Mouse (Mus musculus): Measurements from ENCODE around the gene Sdhaf1.

Sdhaf1 gene

GRCm38 (mm10) chr7:30325364-30325763 lies 1.7 kb upstream of the Sdhaf1 start:
- peak; percentile 27 for DNase-seq (ENCODE audit: low spot score)

- no peak for DNase-seq (ENCODE audit: low spot score)
Measured at GRCm38 (mm10) chr7:30324300-30324944, 727 bp upstream of the Sdhaf1 start.

DNA sequence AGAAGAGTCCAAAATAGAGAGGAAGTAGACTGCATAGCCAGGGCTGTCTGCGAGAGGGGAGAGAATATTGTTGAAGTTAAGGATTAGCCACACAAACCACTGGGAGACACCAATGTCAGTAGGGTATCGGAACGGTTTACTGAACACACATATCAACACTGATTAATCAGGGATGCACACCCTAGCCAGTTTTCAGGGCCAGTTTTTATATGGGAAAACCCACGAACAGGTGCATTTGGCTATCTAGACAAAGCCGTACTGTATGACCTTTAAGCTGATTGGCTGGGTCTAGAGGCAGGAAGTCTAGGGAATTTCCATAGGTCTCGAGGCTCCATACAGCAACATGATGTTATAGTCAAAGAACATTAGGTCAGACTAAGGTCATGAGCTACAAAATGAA lies 830 bp downstream of the Sdhaf1 start:
- DNase-seq (ENCODE audit: low spot score), result no peak

- DNase-seq (ENCODE audit: low spot score), result peak; percentile 99
Measured at GRCm38 (mm10) chr7:30322285-30322667, 1.4 kb downstream of the Sdhaf1 start.

- peak; percentile 82 for DNase-seq (ENCODE audit: low spot score)
Measured at GRCm38 (mm10) chr7:30321539-30322284, 2.0 kb downstream of the Sdhaf1 start, which contains the start of gene E130208F15Rik. Gene E130208F15Rik (plus strand): TSS chr7:30321740.

DNA sequence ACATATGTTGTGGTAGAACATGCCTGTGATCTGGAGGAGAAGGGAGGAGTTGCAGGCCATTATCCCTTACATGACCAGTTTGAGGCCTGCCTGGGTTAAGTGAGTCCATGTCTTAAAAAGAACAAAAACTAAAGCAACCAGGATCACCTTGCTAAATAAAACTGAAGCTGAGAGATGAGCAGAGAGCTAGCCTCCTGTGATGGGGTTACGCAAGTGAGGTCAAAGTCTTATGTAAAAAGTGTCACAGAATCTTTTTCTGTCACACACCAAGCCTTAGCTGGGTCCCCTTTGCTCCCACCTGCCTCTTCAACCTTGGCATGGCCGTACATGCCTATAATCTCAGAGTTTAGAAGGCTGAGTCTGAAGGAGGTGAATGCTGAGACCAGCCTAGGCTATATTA lies 2.7 kb downstream of the Sdhaf1 start:
- no peak for DNase-seq (ENCODE audit: low spot score)

DNA sequence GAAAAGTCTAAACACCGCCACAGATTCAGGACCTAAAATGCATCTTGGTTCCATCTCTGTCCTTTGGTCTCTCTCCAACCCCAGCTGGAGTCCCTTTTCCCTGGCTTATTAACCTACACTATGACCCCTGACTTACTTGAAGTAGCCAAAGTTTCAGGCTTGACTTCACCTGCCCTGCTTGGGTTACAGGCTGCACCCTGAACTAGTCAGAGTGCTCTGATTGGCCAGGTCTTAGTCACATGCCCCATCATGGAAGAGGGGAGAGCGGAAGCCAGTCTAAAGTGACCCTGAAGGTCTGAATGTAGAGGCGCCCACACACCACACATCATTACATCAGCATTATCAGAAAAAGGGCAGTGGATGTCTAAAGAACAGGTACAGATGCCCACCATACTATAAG lies 5.6 kb downstream of the Sdhaf1 start:
- no peak for DNase-seq (ENCODE audit: low spot score)

DNA sequence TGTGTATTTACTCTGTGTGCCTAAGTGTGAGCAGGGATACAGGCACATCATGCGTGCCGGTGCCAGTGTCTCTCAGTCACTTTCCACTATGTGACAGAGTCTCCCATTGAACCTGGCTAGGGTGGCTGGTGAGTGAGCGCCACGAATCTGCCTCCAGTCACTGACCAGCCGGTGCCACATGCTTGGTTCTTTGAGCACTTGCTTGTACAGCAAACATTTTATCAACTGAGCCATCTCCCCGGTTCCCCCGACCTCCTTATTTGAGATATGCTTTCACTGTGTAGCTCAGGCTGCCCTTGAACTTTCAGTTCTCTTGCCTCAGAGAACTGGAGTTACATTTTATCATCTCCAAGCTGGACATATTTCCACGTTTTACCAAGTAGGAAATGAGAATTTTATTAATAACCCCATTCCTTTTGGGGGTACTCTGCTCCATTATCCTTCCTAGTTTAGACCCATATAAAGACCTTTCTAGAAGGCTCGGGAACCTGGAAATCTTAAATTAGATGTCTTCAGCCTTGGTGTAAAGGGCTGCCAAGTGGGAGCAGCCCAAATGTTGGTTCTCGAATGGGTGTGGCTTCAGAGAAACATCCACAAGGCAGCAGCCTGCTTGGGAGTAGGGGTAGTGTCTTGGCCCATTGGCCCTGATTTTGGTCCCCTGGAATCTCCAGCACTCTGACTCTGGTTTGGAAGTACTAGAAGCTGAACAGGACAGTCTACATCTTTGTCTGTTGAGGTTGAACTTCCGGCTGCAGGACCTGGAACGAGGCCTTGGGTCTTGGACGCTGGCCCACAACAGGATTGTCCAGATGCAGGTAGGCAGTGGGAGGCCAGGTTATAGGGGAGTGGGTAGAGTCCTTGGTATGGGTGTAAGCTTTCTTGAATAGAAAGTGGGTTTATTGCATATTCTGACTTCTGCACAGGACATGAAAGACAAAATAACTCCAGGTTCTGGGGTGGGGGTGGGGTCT lies 7.9 kb downstream of the Sdhaf1 start:
- no peak for DNase-seq (ENCODE audit: low spot score)

- no peak for DNase-seq (ENCODE audit: low spot score)
Measured at GRCm38 (mm10) chr7:30314721-30315155, 9.0 kb downstream of the Sdhaf1 start, which contains the start of gene Syne4. Gene Syne4 (plus strand): TSS chr7:30314807.

GRCm38 (mm10) chr7:30313666-30314320 lies 9.9 kb downstream of the Sdhaf1 start:
- no peak for DNase-seq (ENCODE audit: low spot score)

GRCm38 (mm10) chr7:30310136-30310535 lies 13.6 kb downstream of the Sdhaf1 start:
- DNase-seq (ENCODE audit: low spot score), result no peak

DNA sequence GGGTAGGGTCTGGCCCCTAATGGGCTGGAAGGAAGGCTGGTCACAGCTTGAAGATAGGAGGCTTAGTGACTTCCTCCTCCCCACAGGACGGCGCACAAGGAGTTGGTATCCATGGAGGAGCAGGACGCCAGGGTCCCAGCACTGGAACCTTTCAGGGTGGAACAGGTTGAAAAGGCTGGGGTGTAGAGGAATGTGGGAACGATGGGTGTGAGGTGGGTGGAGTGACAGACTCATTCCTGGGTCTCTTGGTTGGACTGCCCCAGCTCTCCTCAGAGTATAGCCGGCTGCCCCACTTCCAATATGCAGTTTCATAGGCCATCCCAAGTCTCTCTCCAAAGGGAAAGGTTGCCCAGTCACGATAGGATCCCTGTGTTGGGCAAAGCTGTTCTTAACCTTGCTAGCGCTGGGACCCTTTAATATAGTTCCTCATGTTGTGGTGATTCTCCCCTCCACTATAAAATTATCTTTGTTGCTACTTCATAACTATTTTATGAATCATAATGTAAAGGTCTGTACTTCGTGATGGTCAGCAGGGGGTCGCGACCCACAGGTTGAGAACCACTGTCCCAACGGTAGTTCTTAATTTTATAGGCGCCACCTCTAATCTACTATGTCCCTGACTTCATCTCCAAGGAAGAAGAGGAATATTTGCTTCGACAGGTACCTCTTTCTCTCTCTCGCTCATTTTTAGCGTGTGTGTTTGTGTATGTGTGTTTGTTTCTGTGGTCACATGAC lies 14.1 kb downstream of the Sdhaf1 start:
- no peak for DNase-seq (ENCODE audit: low spot score)

DNA sequence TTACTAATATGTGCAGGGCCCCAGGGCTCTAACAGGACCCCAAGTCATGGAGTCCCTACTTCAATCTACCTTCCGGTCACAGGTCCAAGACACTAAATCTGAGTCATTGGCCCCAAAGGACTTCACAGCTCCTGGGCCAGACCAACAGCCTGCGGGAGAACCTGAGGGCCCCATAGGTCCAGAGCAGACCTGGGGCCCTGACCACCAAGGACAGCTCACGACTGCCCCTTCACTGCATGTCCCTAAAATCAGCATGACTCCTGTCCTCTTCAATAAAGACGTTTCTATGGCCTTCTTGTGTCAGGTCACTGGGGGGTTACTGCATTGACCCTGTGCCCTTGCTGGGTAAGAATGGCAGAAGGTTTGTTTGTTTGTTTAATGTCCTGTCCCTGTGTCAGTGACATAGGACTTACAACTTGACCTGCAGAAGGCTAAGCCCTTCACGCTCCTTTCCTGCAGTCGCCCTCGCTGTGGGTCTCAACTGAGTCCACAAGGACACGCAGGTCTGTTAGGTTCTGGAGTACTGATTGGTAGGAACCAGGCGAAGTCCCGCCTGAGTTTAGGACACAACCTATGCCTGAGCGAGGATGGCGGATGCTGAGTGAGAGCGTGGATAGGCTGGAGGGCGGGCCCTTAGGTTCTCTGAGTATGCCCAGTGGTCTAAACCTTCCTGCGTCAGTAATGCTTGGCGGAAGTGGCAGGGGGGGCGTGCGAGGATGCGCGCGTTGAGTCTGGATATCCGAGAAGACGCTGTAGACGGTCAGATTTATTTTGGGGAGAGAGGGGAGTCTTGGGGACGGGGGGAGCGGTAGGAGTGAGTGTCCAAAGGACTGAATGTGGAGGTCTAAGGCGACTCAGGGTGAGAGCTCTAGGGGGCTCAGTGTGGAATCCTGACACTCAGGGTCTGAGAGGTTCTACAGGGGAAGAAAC lies 15.4 kb downstream of the Sdhaf1 start, which contains the start of gene Alkbh6:
Gene Alkbh6 (plus strand): TSS at position 642 of the 930 bp plus-strand sequence.
- peak; percentile 97 for DNase-seq (ENCODE audit: low spot score)

- no peak for DNase-seq (ENCODE audit: low spot score)
Measured at GRCm38 (mm10) chr7:30306083-30306779, 17.5 kb downstream of the Sdhaf1 start.

DNA sequence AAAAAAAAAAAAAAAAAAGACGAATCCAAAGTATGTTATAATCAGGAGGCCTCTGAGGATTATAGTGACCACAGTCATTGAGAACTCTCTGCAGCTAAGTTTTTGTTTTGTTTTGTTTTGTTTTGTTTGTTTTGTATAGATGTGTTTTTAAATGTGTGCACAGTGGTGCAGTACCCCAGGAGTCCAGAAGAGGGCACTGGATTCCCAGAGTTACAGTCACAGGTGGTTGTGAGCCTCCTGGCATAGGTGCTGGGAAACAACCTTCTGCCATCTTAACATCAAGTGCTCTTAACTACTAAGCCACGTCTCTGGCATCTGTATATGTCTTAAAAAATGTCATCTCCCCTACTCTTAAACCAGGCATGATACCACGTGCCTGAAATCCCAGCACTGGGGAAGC lies 22.8 kb downstream of the Sdhaf1 start:
- DNase-seq (ENCODE audit: low spot score), result no peak

- DNase-seq (ENCODE audit: low spot score), result no peak
Measured at GRCm38 (mm10) chr7:30297266-30297665, 26.4 kb downstream of the Sdhaf1 start.

DNA sequence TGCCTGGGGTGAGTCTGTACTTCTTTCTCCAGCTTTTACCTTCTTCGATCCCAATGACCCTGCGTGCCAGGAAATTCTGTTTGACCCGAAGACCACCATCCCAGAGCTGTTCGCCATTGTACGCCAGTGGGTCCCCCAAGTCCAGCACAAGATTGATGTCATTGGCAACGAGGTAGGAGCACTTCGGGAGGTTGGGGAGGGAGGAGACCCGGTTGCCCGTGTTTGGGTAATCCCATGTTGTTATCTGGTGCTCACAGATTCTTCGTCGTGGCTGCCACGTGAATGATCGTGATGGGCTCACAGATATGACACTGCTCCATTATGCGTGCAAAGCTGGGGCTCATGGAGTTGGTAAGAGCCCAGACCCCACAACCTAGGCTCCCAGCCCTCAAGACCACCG lies 26.9 kb downstream of the Sdhaf1 start:
- no peak for DNase-seq (ENCODE audit: low spot score)

- no peak for DNase-seq (ENCODE audit: low spot score)
Measured at GRCm38 (mm10) chr7:30295103-30295502, 28.6 kb downstream of the Sdhaf1 start.

DNA sequence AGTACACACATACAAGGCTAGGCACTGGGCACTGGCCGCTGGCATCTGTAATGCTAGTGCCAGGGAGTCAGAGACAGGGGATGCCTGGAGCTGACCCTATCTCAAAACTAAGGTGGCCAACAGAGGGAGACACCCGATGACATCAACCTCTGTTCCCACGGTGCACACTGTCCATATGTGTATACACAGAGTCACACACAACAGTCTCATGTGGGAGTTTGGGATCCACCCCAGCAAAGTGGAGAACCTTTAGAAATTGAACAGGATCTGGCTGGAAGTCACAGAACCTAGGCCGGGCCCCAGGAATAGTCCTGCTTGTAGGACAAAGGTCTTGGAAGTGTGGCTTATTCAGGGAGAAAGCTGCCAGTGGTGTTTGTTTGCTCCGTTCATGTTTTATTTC lies 29.4 kb downstream of the Sdhaf1 start:
- no peak for DNase-seq (ENCODE audit: low spot score)
